Mouse (Mus musculus) lung, postnatal 14 days (tissue): Measurements from ENCODE around the gene Lpcat2b.
"Not testable (repeated sequence)": the region's sequence is repeated elsewhere in the genome, so short reads cannot be mapped to it uniquely, and the experiment has no call there.

Experiments
- DNase-seq: peaks from one replicate; pipeline ENCODE4 v3.0.0; 2021

Gene Lpcat2b

DNA sequence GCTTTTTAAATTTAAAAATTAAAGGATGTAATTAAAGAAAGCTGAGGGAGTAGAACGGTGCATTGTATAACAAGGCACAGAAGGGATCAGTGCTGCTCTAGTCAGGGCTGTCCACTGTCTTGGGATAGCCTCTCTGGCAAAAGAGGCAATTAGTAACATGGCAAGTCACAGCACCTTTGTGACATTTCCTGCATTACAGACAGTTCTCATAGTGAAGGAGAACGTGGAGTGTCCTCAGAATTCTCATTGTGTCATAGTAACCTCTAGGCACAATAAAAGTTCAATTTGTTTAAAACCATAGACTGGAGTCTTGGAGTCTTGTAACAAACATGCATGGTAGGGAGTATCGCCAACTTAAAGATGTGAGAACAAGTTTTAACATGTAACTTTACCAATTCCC, at the start of gene Lpcat2b:
Lpcat2b (plus strand) TSS at position 301 of the 400 bp plus-strand sequence.
- no peak for DNase-seq

DNA sequence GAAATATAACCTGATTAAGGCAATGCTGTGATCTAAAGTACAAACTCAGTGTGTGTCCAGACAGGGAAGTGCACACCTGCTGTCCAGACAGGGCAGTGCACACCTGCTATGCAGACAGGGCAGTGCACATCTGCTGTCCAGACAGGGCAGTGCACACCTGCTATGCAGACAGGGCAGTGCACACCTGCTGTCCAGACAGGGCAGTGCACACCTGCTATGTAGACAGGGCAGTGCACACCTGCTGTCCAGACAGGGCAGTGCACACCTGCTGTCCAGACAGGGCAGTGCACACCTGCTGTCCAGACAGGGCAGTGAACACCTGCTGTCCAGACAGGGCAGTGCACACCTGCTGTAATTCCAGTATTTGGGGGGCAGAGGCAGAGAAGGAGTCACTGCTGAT, 44.9 kb upstream of the Lpcat2b start:
- not testable (repeated sequence) for DNase-seq

DNA sequence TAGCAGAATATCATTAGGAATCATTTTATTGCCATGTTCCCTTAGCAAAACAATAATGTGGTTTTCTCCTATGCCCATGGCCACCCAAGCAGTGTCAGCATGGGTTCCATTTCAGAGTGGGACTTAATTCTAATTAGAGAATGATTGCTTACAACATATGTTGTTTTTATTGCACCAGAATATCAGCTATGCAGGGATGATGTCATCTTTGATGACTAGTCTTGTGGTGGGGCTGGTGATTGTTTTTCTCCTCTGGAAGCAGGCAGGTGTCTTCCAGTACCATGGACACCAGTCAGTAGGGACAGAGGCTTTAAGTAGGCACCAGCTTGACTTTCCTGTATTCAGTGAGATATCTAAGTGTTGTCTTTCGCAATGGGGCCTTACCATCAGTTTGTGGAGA, 43.6 kb upstream of the Lpcat2b start:
- DNase-seq: no peak

- DNase-seq: no peak
Observed at GRCm38 (mm10) chr5:107389373-107389772, 42.0 kb upstream of the Lpcat2b start.

- no peak for DNase-seq
Observed at GRCm38 (mm10) chr5:107394437-107394836, 36.9 kb upstream of the Lpcat2b start.

DNA sequence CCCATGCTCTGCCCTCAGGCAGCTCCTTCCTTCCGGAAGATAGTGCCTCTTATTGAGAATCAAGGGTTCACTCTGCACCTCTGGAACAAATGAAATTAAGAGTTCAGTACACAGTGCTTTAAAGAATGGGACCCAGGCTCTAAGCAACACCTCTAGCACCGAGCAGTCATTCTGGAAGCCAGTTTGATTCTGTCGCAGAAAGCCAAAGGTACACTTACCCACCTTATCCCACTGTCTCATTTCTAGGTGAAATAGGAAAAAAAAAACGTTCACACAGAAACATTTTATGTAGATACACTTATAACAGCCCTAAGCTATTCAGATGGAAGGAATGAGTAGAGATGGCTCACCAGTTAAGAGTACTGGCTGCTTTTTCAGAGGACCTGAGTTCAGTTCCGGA, 28.9 kb upstream of the Lpcat2b start, which contains the start of gene Ephx4:
Ephx4 (plus strand) TSS at position 301 of the 400 bp plus-strand sequence.
- no peak for DNase-seq

DNA sequence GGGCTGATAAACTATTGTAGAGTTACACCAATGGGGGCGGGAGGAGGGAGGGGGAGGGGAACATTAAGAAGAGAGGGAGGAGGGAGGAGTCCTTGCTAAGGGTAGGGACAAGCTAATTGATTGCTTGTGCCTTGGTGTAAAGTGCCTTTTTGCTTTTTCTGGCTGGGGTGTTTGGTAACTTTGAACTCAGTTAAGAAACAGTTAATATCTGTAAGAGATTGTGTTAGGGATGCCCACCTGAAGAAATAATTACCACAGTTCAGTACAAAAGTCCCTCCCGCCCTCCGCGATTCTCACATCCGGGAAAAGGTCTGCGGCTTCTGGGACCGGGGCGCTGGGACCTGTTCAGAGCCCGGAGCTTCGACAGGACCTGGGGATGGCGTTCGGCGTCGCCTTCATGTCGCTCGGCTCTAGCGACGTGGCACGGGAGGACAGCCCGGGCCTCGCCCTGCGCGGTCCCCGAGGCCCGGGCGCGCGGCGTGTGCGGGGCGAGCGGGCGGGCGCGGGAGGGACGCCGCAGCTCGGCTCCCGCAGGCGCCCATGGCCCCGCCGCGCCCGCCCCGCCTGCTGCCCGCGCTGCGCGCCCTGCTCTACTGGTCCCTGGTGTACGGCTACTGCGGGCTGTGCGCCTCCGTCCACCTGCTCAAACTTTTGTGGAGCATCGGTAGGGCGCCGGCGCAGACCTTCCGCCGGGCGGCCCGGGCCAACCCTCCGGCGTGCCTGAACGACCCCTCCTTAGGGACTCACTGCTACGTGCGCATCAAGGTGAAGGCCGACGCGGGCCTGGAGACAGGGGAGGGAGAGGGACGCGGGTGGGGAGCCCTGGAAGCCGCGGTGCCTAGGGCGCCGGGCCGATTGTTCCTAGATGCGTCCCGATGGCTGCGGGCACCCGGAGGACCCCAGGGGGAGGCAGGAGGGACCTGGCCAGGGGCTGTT, 28.1 kb upstream of the Lpcat2b start:
- DNase-seq: peak; percentile 11

GRCm38 (mm10) chr5:107403947-107404684, 27.2 kb upstream of the Lpcat2b start:
- DNase-seq: no peak

- DNase-seq: no peak
Observed at GRCm38 (mm10) chr5:107405361-107405760, 26.0 kb upstream of the Lpcat2b start.

GRCm38 (mm10) chr5:107410305-107410704, 21.0 kb upstream of the Lpcat2b start:
- DNase-seq: no peak

DNA sequence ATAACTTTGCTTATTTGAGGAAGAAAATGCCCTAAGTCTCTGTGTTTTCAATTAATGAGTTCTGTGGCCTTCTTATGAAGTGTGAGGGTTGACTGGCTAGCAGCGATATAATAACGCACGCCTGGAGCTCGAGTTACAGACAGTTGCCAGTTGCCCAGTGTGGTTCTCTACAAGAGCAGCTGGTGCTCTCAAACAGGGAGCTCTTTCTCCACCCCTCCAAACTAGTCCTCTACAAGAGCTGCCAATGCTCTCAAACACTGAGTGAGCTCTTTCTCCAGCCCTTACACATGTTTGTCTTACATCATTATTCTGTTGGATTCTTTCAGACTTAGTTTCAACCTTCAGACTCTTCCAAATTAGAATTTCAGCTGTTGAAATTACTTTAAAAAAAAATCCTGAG, 20.0 kb upstream of the Lpcat2b start:
- DNase-seq: no peak

- no peak for DNase-seq
Observed at GRCm38 (mm10) chr5:107412285-107412684, 19.1 kb upstream of the Lpcat2b start.

GRCm38 (mm10) chr5:107415098-107415497, 16.3 kb upstream of the Lpcat2b start:
- DNase-seq: no peak

GRCm38 (mm10) chr5:107421676-107422075, 9.7 kb upstream of the Lpcat2b start:
- DNase-seq: no peak

- DNase-seq: no peak
Observed at GRCm38 (mm10) chr5:107434001-107434400, 2.7 kb downstream of the Lpcat2b start.

DNA sequence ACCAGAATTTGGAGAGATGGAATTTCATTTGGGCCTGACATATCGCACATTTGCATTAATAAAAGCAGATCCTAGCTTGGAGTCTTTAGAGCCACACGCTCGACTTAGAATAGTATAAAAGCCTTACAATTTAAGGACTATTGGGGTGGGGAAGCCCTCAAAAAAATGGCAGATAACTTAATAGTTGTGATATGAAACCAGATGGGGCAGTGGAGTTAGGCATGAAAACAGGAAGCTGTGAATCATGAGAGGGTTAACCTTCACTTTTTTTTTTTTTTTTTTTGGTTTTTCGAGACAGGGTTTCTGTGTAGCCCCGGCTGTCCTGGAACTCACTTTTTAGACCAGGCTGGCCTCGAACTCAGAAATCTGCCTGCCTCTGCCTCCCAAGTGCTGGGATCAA, 4.8 kb downstream of the Lpcat2b start:
- no peak for DNase-seq

GRCm38 (mm10) chr5:107436587-107437209, 5.3 kb downstream of the Lpcat2b start:
- no peak for DNase-seq

GRCm38 (mm10) chr5:107437464-107438281, 6.3 kb downstream of the Lpcat2b start, which contains the start of gene Btbd8:
Gene Btbd8, plus strand, starts transcription at chr5:107437997.
- peak; percentile 92 for DNase-seq

- DNase-seq: peak; percentile 3
Observed at GRCm38 (mm10) chr5:107438353-107438752, 7.0 kb downstream of the Lpcat2b start.

DNA sequence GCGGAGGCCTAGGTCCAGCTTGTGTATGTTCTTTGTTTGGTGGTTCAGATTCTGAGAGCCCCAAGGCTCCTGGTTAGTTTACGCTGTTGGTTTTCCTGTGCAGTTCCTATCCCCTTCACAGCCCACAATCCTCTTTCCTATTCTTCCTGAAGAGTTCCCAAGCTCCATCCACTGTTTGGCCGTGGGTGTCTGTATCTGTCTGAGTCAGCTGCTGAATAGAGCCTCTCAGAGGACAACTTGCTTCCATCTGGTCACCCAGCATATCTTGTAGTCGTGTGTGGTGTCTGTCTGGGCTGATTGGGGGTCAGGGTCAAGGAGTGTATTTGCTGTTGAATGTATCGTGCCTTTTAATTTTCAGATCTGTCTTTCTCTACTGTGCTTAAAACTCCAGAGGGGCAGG, 10.5 kb downstream of the Lpcat2b start:
- DNase-seq: no peak

DNA sequence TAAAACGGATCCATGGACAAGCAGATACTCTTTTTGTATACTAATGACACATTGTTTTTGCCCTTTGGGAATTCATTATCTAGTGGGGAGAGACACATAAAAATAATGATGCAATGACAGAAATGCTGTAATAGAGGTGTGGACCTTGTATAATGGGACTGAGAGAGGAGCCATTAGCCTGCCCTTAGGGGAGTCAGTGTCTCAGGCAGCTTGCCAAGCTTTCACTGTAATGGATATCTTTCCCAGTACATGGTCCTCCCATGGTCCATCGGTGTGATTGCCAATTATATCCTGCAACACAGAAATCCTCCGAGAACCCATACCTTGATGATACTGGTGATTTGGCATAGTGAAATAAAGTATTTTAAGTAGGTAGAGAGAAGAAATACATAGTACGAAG, 12.9 kb downstream of the Lpcat2b start:
- DNase-seq: no peak

- no peak for DNase-seq
Observed at GRCm38 (mm10) chr5:107447977-107448376, 16.6 kb downstream of the Lpcat2b start.
